ENCODE assay signal across 8 mouse cellular contexts in genomic region chr6:89361418-89362280, GRCm38 (mm10). TPM values are rescaled to one million over a fixed set of nuclear protein-coding genes. Genes with fewer than 3 reads are reported as not detected.
DNase-seq lines count a peak whose midpoint lies in the region; ATAC-seq and TF ChIP-seq lines count a peak whose summit lies in the region.

No protein-coding gene starts in this region.

- peak overlapping the region; percentile 92 for H3K4me3 ChIP-seq in E14TG2a.4 (replicated peaks; ENCODE audit: low read length)
- peak overlapping the region; percentile 86 for H3K4me3 ChIP-seq in heart, postnatal 0 days (ENCODE audit: low read depth, low read length)
- peak overlapping the region; percentile 98 for H3K4me3 ChIP-seq in midbrain, embryonic 11.5 days (ENCODE audit: low read depth, low read length)

- H3K9ac ChIP-seq in heart, postnatal 0 days (replicated peaks; ENCODE audit: low read depth, low read length), result peak overlapping the region; percentile 89
- peak overlapping the region; percentile 99 for H3K9ac ChIP-seq in midbrain, embryonic 11.5 days (ENCODE audit: low read length)

- peaks cover 9% of the 10 kb centered on the region for H3K36me3 ChIP-seq in E14TG2a.4 (ENCODE audit: insufficient read depth, low read length)
- peaks cover 4% of the 10 kb centered on the region; the same call in 1 of the 2 replicates for H3K36me3 ChIP-seq in heart, postnatal 0 days (replicated peaks; ENCODE audit: control insufficient read depth, insufficient read depth, low read length)
- no peaks in the 10 kb centered on the region for H3K36me3 ChIP-seq in midbrain, embryonic 11.5 days (ENCODE audit: control insufficient read depth, insufficient read depth, low read length)

- no peaks in the 10 kb centered on the region for H3K9me3 ChIP-seq in E14TG2a.4 (ENCODE audit: low read length)
- H3K9me3 ChIP-seq in heart, postnatal 0 days (replicated peaks; ENCODE audit: control insufficient read depth, low read length), result no peaks in the 10 kb centered on the region
- no peaks in the 10 kb centered on the region for H3K9me3 ChIP-seq in midbrain, embryonic 11.5 days (ENCODE audit: control insufficient read depth, low read length)

- peaks cover 39% of the 10 kb centered on the region for H3K27me3 ChIP-seq in E14TG2a.4 (ENCODE audit: insufficient read depth, low read length)
- H3K27me3 ChIP-seq in heart, postnatal 0 days (ENCODE audit: control insufficient read depth, insufficient read depth, low read length), result 0 out of 2 replicates have a peak, but pooled peaks cover 8% of the 10 kb centered on the region
- H3K27me3 ChIP-seq in midbrain, embryonic 11.5 days (ENCODE audit: control insufficient read depth, insufficient read depth, low read length), result peaks cover 5% of the 10 kb centered on the region; the same call in 1 of the 2 replicates

- under 1% methylated on average over 72 of the region's 80 CpGs for WGBS in heart, postnatal 0 days
- under 1% methylated on average over 42 of the region's 80 CpGs for WGBS in midbrain, embryonic 11.5 days

- peaks cover 63% of the 10 kb centered on the region for H3K4me1 ChIP-seq in E14TG2a.4 (replicated peaks; ENCODE audit: low read depth, low read length)
- H3K4me1 ChIP-seq in heart, postnatal 0 days (ENCODE audit: control insufficient read depth, insufficient read depth), result peaks cover 21% of the 10 kb centered on the region
- H3K4me1 ChIP-seq in midbrain, embryonic 11.5 days (ENCODE audit: control insufficient read depth, insufficient read depth, low read length), result peaks cover 34% of the 10 kb centered on the region

- H3K27ac ChIP-seq in heart, postnatal 0 days (ENCODE audit: low read depth), result peak overlapping the region; percentile 69
- peak overlapping the region; percentile 69 for H3K27ac ChIP-seq in midbrain, embryonic 11.5 days (ENCODE audit: low read depth, low read length)

- TF ChIP-seq CTCF in E14TG2a.4 (conservative IDR thresholded peaks at IDR 0.05; ENCODE audit: low read length), result no peak
- no peak for TF ChIP-seq CTCF in heart, postnatal 0 days (IDR thresholded peaks at IDR 0.05; ENCODE audit: low read depth)

- TF ChIP-seq EP300 in heart, postnatal 0 days (IDR thresholded peaks at IDR 0.05; ENCODE audit: low read depth), result no peak

- peak; percentile 45 for ATAC-seq in heart, postnatal 0 days (ENCODE audit: insufficient read depth, low read depth)
- peak; percentile 31 for ATAC-seq in midbrain, embryonic 11.5 days (ENCODE audit: low FRiP score)

- DNase-seq in R1 (ENCODE audit: low read depth, low spot score), result peak; percentile 46
- DNase-seq in embryo, embryonic 10.5 days (ENCODE audit: low spot score), result peak; percentile 63
- DNase-seq in heart, postnatal 0 days (ENCODE audit: low spot score), result peak; percentile 50
- peak; percentile 55 to 74 for DNase-seq in kidney, postnatal 25 days
- peak; percentile 93 for DNase-seq in midbrain, embryonic 11.5 days (ENCODE audit: low spot score, missing footprints)
- peak; percentile 42 for DNase-seq in thymus, postnatal 14 days
- DNase-seq in left cerebral cortex, adult 8-10 months (ENCODE audit: low spot score in 2 of 2), result no peak

- H3K4me2 ChIP-seq in heart, postnatal 0 days (ENCODE audit: low read depth, low read length), result peak overlapping the region; percentile 88
- H3K4me2 ChIP-seq in midbrain, embryonic 11.5 days, result peak overlapping the region; percentile 93

RNA-seq across cellular contexts. Expression of gene Plxna1, which starts 0.8 kb away (rescaled TPM):
- total RNA-seq in heart, postnatal 0 days (2014; rRNA removed; ENCODE audit: low replicate concordance), result 30.4 and 133 TPM in 2 replicates
- polyA plus RNA-seq in heart, postnatal 0 days (2015; fragmentation: Nextera tagmentation; extraction: Ambion mirVana), result 7.8 and 8.1 TPM in 2 replicates
- 24.5 and 29.1 TPM in 2 replicates for polyA plus RNA-seq in midbrain, embryonic 11.5 days (2014; fragmentation: Nextera tagmentation; extraction: Ambion mirVana)
- total RNA-seq in left cerebral cortex, adult 8-10 months (2022), result 10 to 100 TPM; 49.7 to 53.1 (median 51.4) TPM

Comparison
In these comparisons a context has a peak if more than half of its experiments do, and no peak if none do; other contexts are left out.
1. DNase-seq: peak in R1 (single experiment), embryo, embryonic 10.5 days (single experiment), heart, postnatal 0 days (single experiment), kidney, postnatal 25 days (2 of 2), midbrain, embryonic 11.5 days (single experiment) and thymus, postnatal 14 days (single experiment); none in left cerebral cortex, adult 8-10 months (0 of 2).
2. Peak in every context shown above with its lines, with median percentiles within 50 percentile points of each other: H3K4me3 ChIP-seq.